Mouse (Mus musculus) forebrain, embryonic 11.5 days (tissue): ENCODE data around the gene Gm9821. TPM values are rescaled to one million over a fixed set of nuclear protein-coding genes. Genes with fewer than 3 reads are reported as not detected.

Experiments
- ATAC-seq: fragments of 200-750 bp; cut with Nextera tagmentation; replicated peaks from 2 replicates; pipeline ENCODE4 v1.8.0; 2017; ENCODE audit warnings: moderate TSS enrichment; ENCODE audit not compliant: low FRiP score
- DNase-seq: peaks from one replicate; pipeline ENCODE4 v3.0.0-alpha.2; 2017; ENCODE audit warnings: low spot score
- H3K27ac ChIP-seq: fragments of 300-500 bp; sonication (generic); 2 replicates; pipeline ENCODE4 v1.5.1; 2014; ENCODE audit warnings: low read depth, low read length
- H3K27me3 ChIP-seq: fragments of 300-500 bp; sonication (generic); 2 replicates; pipeline ENCODE4 v1.6.1; 2014; ENCODE audit warnings: mild to moderate bottlenecking, low read length, mixed read lengths; ENCODE audit not compliant: control insufficient read depth, insufficient read depth
- H3K36me3 ChIP-seq: fragments of 300-500 bp; sonication (generic); 2 replicates; pipeline ENCODE4 v1.6.1; 2014; ENCODE audit warnings: mild to moderate bottlenecking, low read length, moderate library complexity, mixed read lengths; ENCODE audit not compliant: control insufficient read depth, insufficient read depth
- H3K4me1 ChIP-seq: fragments of 300-500 bp; sonication (generic); replicated peaks from 2 replicates; pipeline ENCODE4 v1.6.1; 2014; ENCODE audit warnings: low read length, mixed read lengths; ENCODE audit not compliant: control insufficient read depth, insufficient read depth
- H3K4me2 ChIP-seq: fragments of 300-500 bp; sonication (generic); 2 replicates; pipeline ENCODE4 v1.6.1; 2014; ENCODE audit warnings: low read depth, mild to moderate bottlenecking, low read length, moderate library complexity, mixed read lengths; ENCODE audit not compliant: severe bottlenecking
- H3K4me3 ChIP-seq: fragments of 300-500 bp; sonication (generic); 2 replicates; pipeline ENCODE4 v1.5.1; 2014; ENCODE audit warnings: low read depth, low read length
- H3K9ac ChIP-seq: fragments of 300-500 bp; sonication (generic); 2 replicates; pipeline ENCODE4 v1.6.1; 2014; ENCODE audit warnings: low read length
- H3K9me3 ChIP-seq: fragments of 300-500 bp; sonication (generic); 2 replicates; pipeline ENCODE4 v1.6.1; 2016; ENCODE audit warnings: low read length, mixed read lengths; ENCODE audit not compliant: control insufficient read depth
- WGBS: fragments of 180-500 bp; shearing (Covaris S2); extraction: QIAGEN DNeasy Blood & Tissue Kit; methylation state at CpG from one replicate; pipeline ENCODE4 v1.1.7; 2014; 5-methylcytosine and 5-hydroxymethylcytosine counted together
- polyA plus RNA-seq: library from polyadenylated mRNA; unstranded; fragments of >200 nt; fragmentation: Nextera tagmentation; extraction: Ambion mirVana; gene quantifications from 2 replicates; pipeline ENCODE4 v1.2.1, GENCODE M21; 2014

Gene Gm9821
- polyA plus RNA-seq, 1 experiment from 2014 or later: 0.90 TPM

GRCm38 (mm10) chr2:91978547-91978946 lies 33.0 kb downstream of the Gm9821 start:
- peaks cover 8% of the 10 kb centered on the region; the same call in 1 of the 2 replicates for H3K4me1 ChIP-seq
- no peak overlapping the region for H3K27ac ChIP-seq
- no peaks in the 10 kb centered on the region for H3K9me3 ChIP-seq
- H3K9ac ChIP-seq: no peak overlapping the region
- H3K36me3 ChIP-seq: no peaks in the 10 kb centered on the region
- no peak overlapping the region for H3K4me2 ChIP-seq
- DNase-seq (no peak), ATAC-seq (no peak)
- no peak overlapping the region for H3K4me3 ChIP-seq
- H3K27me3 ChIP-seq: peaks cover 30% of the 10 kb centered on the region
- 30% methylated on average over 2 of the region's 2 CpGs for WGBS

GRCm38 (mm10) chr2:91980245-91980644 lies 34.7 kb downstream of the Gm9821 start:
- H3K9me3 ChIP-seq: no peaks in the 10 kb centered on the region
- H3K27me3 ChIP-seq: peaks cover 19% of the 10 kb centered on the region
- no peak for DNase-seq
- ATAC-seq: no peak
- H3K36me3 ChIP-seq: no peaks in the 10 kb centered on the region
- no peak overlapping the region for H3K4me3 ChIP-seq
- WGBS: 22% methylated on average over 4 of the region's 4 CpGs
- H3K9ac ChIP-seq: no peak overlapping the region
- H3K27ac ChIP-seq: no peak overlapping the region
- H3K4me2 ChIP-seq: no peak overlapping the region
- peaks cover 15% of the 10 kb centered on the region for H3K4me1 ChIP-seq

GRCm38 (mm10) chr2:91980830-91981229 lies 35.3 kb downstream of the Gm9821 start:
- peaks cover 14% of the 10 kb centered on the region for H3K27me3 ChIP-seq
- no peaks in the 10 kb centered on the region for H3K9me3 ChIP-seq
- H3K4me2 ChIP-seq: no peak overlapping the region
- WGBS: 55% methylated on average over 5 of the region's 5 CpGs
- no peak for DNase-seq
- no peak overlapping the region for H3K27ac ChIP-seq
- ATAC-seq: no peak
- H3K36me3 ChIP-seq: no peaks in the 10 kb centered on the region
- H3K4me1 ChIP-seq: peaks cover 17% of the 10 kb centered on the region
- H3K9ac ChIP-seq: no peak overlapping the region
- no peak overlapping the region for H3K4me3 ChIP-seq

- H3K27me3 ChIP-seq: no peaks in the 10 kb centered on the region
- DNase-seq: peak; percentile 85
- H3K4me2 ChIP-seq: peak overlapping the region; percentile 37
- no peaks in the 10 kb centered on the region for H3K9me3 ChIP-seq
- H3K36me3 ChIP-seq: no peaks in the 10 kb centered on the region
- peaks cover 14% of the 10 kb centered on the region for H3K4me1 ChIP-seq
- H3K27ac ChIP-seq: peak overlapping the region; percentile 64
- H3K4me3 ChIP-seq: peak overlapping the region; percentile 10; the same call in 1 of the 2 replicates
- peak; percentile 86 for ATAC-seq
- under 1% methylated on average over 12 of the region's 13 CpGs for WGBS
- peak overlapping the region; percentile 47 for H3K9ac ChIP-seq
Measured at GRCm38 (mm10) chr2:91984439-91984838, 38.9 kb downstream of the Gm9821 start.

- no peak for DNase-seq
- Histone ChIP-seq H3K27ac (peak overlapping the region; percentile 64; the same call in 1 of the 2 replicates), H3K36me3 (no peaks in the 10 kb centered on the region), H3K4me2 (no peak overlapping the region), H3K27me3 (no peaks in the 10 kb centered on the region), H3K9me3 (no peaks in the 10 kb centered on the region), H3K4me1 (peaks cover 14% of the 10 kb centered on the region), H3K9ac (no peak overlapping the region; the same call in 1 of the 2 replicates), H3K4me3 (no peak overlapping the region)
- 41% methylated on average over 9 of the region's 9 CpGs for WGBS
- ATAC-seq: no peak
Measured at GRCm38 (mm10) chr2:91984906-91985525, 39.5 kb downstream of the Gm9821 start.

- Histone ChIP-seq H3K27me3 (no peaks in the 10 kb centered on the region), H3K4me2 (no peak overlapping the region), H3K27ac (no peak overlapping the region), H3K4me3 (no peak overlapping the region), H3K9ac (no peak overlapping the region), H3K4me1 (peaks cover 14% of the 10 kb centered on the region), H3K36me3 (no peaks in the 10 kb centered on the region), H3K9me3 (no peaks in the 10 kb centered on the region)
- 6% methylated on average over 5 of the region's 5 CpGs for WGBS
- peak; percentile 64 for DNase-seq
- ATAC-seq: peak; percentile 40; the same call in 1 of the 2 replicates
Measured at GRCm38 (mm10) chr2:91986071-91986470, 40.6 kb downstream of the Gm9821 start.

GRCm38 (mm10) chr2:91987542-91987941 lies 42.0 kb downstream of the Gm9821 start:
- Histone ChIP-seq H3K4me1 (peaks cover 14% of the 10 kb centered on the region), H3K9me3 (no peaks in the 10 kb centered on the region), H3K9ac (no peak overlapping the region), H3K36me3 (no peaks in the 10 kb centered on the region), H3K27me3 (no peaks in the 10 kb centered on the region), H3K27ac (no peak overlapping the region), H3K4me2 (no peak overlapping the region), H3K4me3 (no peak overlapping the region)
- DNase-seq (peak; percentile 88), ATAC-seq (no peak)
- 1% methylated on average over 3 of the region's 3 CpGs for WGBS

- DNase-seq (no peak), ATAC-seq (no peak)
- H3K4me1 ChIP-seq: peaks cover 8% of the 10 kb centered on the region
Measured at GRCm38 (mm10) chr2:91989750-91990149, 44.2 kb downstream of the Gm9821 start.

GRCm38 (mm10) chr2:91993409-91993808 lies 47.9 kb downstream of the Gm9821 start:
- DNase-seq (no peak), ATAC-seq (no peak)
- H3K27ac ChIP-seq: no peak overlapping the region
- no peak overlapping the region for H3K9ac ChIP-seq
- no peaks in the 10 kb centered on the region for H3K4me1 ChIP-seq
- 70% methylated on average over 3 of the region's 3 CpGs for WGBS
- H3K36me3 ChIP-seq: no peaks in the 10 kb centered on the region
- no peaks in the 10 kb centered on the region for H3K9me3 ChIP-seq
- H3K27me3 ChIP-seq: no peaks in the 10 kb centered on the region
- no peak overlapping the region for H3K4me2 ChIP-seq
- no peak overlapping the region for H3K4me3 ChIP-seq

More at GRCm38 (mm10) chr2:91989750-91990149, 44.2 kb downstream of the Gm9821 start:
- Histone ChIP-seq H3K36me3 (no peaks in the 10 kb centered on the region), H3K4me3 (no peak overlapping the region), H3K27ac (no peak overlapping the region), H3K27me3 (no peaks in the 10 kb centered on the region), H3K9ac (no peak overlapping the region), H3K9me3 (no peaks in the 10 kb centered on the region), H3K4me2 (no peak overlapping the region)
